Comparison of ENCODE assay signal across 12 mouse cellular contexts in the genomic region with DNA sequence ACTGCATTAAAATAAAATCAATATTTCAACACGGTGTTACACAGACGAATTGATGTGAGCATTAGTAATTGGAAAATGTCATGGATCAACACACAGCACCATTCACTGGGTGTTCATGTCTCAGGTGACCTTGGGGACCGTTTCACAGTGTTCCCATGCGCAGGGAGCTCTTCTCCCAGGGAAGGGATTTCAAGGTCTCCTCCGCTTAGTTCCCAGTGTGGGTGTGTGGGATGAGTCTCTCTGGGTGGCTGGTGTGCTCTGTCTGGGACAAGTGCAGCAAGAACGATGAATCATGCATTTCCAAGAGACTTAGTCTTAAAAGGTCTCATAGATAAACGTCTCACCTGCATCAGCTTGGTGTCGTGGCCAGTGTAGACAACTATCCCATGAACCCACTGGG.
DNase-seq lines count a peak whose midpoint lies in the region.
"Had no signal": no experiment of that assay in that cellular context is flagged by ENCODE, and none has a peak within 500 bp of the region (broad histone marks: within the 10 kb centered on the region; RNA-seq: fewer than 3 reads in every experiment).

No protein-coding gene starts in this region.

- peak; percentile 14 to 34 for DNase-seq in adrenal gland, adult 18-20 months (ENCODE audit: low spot score in 2 of 2)
- no peak for DNase-seq in adrenal gland, adult 8-10 months
- peak; percentile 24 for DNase-seq in ovary, postnatal 36 days (ENCODE audit: low spot score)
- DNase-seq in ovary, postnatal 14 days (ENCODE audit: low spot score): no peak
- peak; percentile 18 for DNase-seq in adrenal gland, postnatal 10 days
- DNase-seq in brain, adult 2 months (ENCODE audit: low read depth, low spot score): peak; percentile 85
- no peak for DNase-seq in heart, adult 11 months
- DNase-seq in layer of hippocampus, postnatal 14 days (ENCODE audit: low spot score in 2 of 2): no peak
- DNase-seq: cerebellum, adult 2 months; cerebellum, postnatal 10 days; gastrocnemius, postnatal 10 days; heart, adult 2 months had no signal

Comparison
In these comparisons a context has a peak if more than half of its experiments do, and no peak if none do; other contexts are left out.
1. DNase-seq: peak in adrenal gland, adult 18-20 months (2 of 2), ovary, postnatal 36 days (single experiment), adrenal gland, postnatal 10 days (single experiment) and brain, adult 2 months (single experiment); none in adrenal gland, adult 8-10 months (single experiment), ovary, postnatal 14 days (single experiment), heart, adult 11 months (single experiment) and layer of hippocampus, postnatal 14 days (0 of 2).